Mouse (Mus musculus): ENCODE data around the gene Ptn.

DNA sequence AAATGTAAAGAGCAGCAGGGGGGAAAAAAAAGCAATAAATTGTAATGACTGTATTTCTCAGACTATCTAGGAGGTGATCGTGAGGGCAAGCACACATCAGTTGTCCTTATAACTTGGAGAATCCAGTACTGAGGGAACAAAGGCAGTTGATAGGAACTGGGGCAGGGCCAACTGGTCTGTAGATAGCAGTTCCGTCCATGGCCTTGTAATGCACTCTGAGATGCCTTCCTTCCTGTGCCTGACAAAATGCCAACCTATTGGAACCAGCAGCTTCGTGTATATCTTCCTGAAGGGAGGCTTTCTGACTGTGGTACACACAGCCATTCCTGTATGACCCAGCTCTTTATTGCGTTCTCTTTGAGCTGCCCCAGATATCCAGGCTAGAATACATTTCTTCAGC, 27.5 kb downstream of the Ptn start:
- no peak for TF ChIP-seq CTCF (IDR thresholded peaks at IDR 0.05; ENCODE audit: extremely low read depth, insufficient read depth, insufficient read length, insufficient replicate concordance)
- TF ChIP-seq POLR2A (IDR thresholded peaks at IDR 0.05; ENCODE audit: low read depth, low read length), result no peak

All from spleen, adult 2 months (tissue).